Mouse (Mus musculus): ENCODE measurements around the gene Ern1. TPM values are rescaled to one million over a fixed set of nuclear protein-coding genes. Genes with fewer than 3 reads are reported as not detected.

Ern1 gene
- polyA plus RNA-seq, 2 experiments, result 6.4 to 12.5 TPM

GRCm38 (mm10) chr11:106386409-106386808 lies 101.2 kb downstream of the Ern1 start:
- 88% methylated on average over 3 of the region's 3 CpGs for WGBS
- ATAC-seq (ENCODE audit: low FRiP score, low read depth), result no peak
- peaks cover 8% of the 10 kb centered on the region; the same call in 1 of the 2 replicates for H3K4me1 ChIP-seq (ENCODE audit: control insufficient read depth, insufficient read depth, low read length)
- H3K9me3 ChIP-seq (ENCODE audit: control insufficient read depth, low read length), result no peaks in the 10 kb centered on the region
- no peak overlapping the region for H3K4me2 ChIP-seq (replicated peaks; ENCODE audit: low read depth, low read length, severe bottlenecking)
- no peaks in the 10 kb centered on the region for H3K36me3 ChIP-seq (ENCODE audit: control insufficient read depth, insufficient read depth, low read length)
- TF ChIP-seq POLR2A (IDR thresholded peaks at IDR 0.05; ENCODE audit: borderline replicate concordance, extremely low read depth, insufficient read depth, insufficient read length), result no peak
- no peaks in the 10 kb centered on the region for H3K27me3 ChIP-seq (ENCODE audit: control insufficient read depth, insufficient read depth, low read length)
- no peak overlapping the region for H3K9ac ChIP-seq (ENCODE audit: low read depth, low read length, severe bottlenecking)
- DNase-seq (ENCODE audit: low spot score), result no peak
- H3K27ac ChIP-seq (replicated peaks; ENCODE audit: low read depth, low read length), result no peak overlapping the region
- H3K4me3 ChIP-seq (replicated peaks; ENCODE audit: low read length), result no peak overlapping the region

- no peak for TF ChIP-seq POLR2A (IDR thresholded peaks at IDR 0.05; ENCODE audit: borderline replicate concordance, extremely low read depth, insufficient read depth, insufficient read length)
- no peaks in the 10 kb centered on the region for H3K27me3 ChIP-seq (ENCODE audit: control insufficient read depth, insufficient read depth, low read length)
- DNase-seq (ENCODE audit: low spot score), result no peak
- no peak overlapping the region for H3K9ac ChIP-seq (ENCODE audit: low read depth, low read length, severe bottlenecking)
- WGBS, result 84% methylated on average over 6 of the region's 6 CpGs
- H3K27ac ChIP-seq (replicated peaks; ENCODE audit: low read depth, low read length), result 0 out of 2 replicates have a peak overlapping the region, but pooled peaks have one; percentile 13
- no peaks in the 10 kb centered on the region for H3K9me3 ChIP-seq (ENCODE audit: control insufficient read depth, low read length)
- H3K4me3 ChIP-seq (replicated peaks; ENCODE audit: low read length), result no peak overlapping the region
- no peak overlapping the region for H3K4me2 ChIP-seq (replicated peaks; ENCODE audit: low read depth, low read length, severe bottlenecking)
- ATAC-seq (ENCODE audit: low FRiP score, low read depth), result no peak
- no peaks in the 10 kb centered on the region for H3K4me1 ChIP-seq (ENCODE audit: control insufficient read depth, insufficient read depth, low read length)
- no peaks in the 10 kb centered on the region for H3K36me3 ChIP-seq (ENCODE audit: control insufficient read depth, insufficient read depth, low read length)
Observed at GRCm38 (mm10) chr11:106383051-106383790, 104.4 kb downstream of the Ern1 start.

- H3K36me3 ChIP-seq (ENCODE audit: control insufficient read depth, insufficient read depth, low read length), result no peaks in the 10 kb centered on the region
- no peak overlapping the region for H3K4me2 ChIP-seq (replicated peaks; ENCODE audit: low read depth, low read length, severe bottlenecking)
- H3K27ac ChIP-seq (replicated peaks; ENCODE audit: low read depth, low read length), result 0 out of 2 replicates have a peak overlapping the region, but pooled peaks have one; percentile 13
- DNase-seq (ENCODE audit: low spot score) (no peak), ATAC-seq (ENCODE audit: low FRiP score, low read depth) (no peak)
- H3K9me3 ChIP-seq (ENCODE audit: control insufficient read depth, low read length), result no peaks in the 10 kb centered on the region
- H3K27me3 ChIP-seq (ENCODE audit: control insufficient read depth, insufficient read depth, low read length), result no peaks in the 10 kb centered on the region
- H3K4me1 ChIP-seq (ENCODE audit: control insufficient read depth, insufficient read depth, low read length), result no peaks in the 10 kb centered on the region
- WGBS, result 54% methylated on average over 5 of the region's 5 CpGs
- no peak overlapping the region for H3K4me3 ChIP-seq (replicated peaks; ENCODE audit: low read length)
- no peak overlapping the region for H3K9ac ChIP-seq (ENCODE audit: low read depth, low read length, severe bottlenecking)
- no peak for TF ChIP-seq POLR2A (IDR thresholded peaks at IDR 0.05; ENCODE audit: borderline replicate concordance, extremely low read depth, insufficient read depth, insufficient read length)
Observed at GRCm38 (mm10) chr11:106382424-106382823, 105.2 kb downstream of the Ern1 start.

GRCm38 (mm10) chr11:106381883-106382282 lies 105.8 kb downstream of the Ern1 start:
- Histone ChIP-seq H3K4me2 (replicated peaks; ENCODE audit: low read depth, low read length, severe bottlenecking) (no peak overlapping the region), H3K4me3 (replicated peaks; ENCODE audit: low read length) (0 out of 2 replicates have a peak overlapping the region, but pooled peaks have one; percentile 1), H3K9ac (ENCODE audit: low read depth, low read length, severe bottlenecking) (no peak overlapping the region), H3K36me3 (ENCODE audit: control insufficient read depth, insufficient read depth, low read length) (no peaks in the 10 kb centered on the region), H3K27ac (replicated peaks; ENCODE audit: low read depth, low read length) (no peak overlapping the region), H3K9me3 (ENCODE audit: control insufficient read depth, low read length) (no peaks in the 10 kb centered on the region), H3K27me3 (ENCODE audit: control insufficient read depth, insufficient read depth, low read length) (no peaks in the 10 kb centered on the region), H3K4me1 (ENCODE audit: control insufficient read depth, insufficient read depth, low read length) (no peaks in the 10 kb centered on the region)
- TF ChIP-seq POLR2A (IDR thresholded peaks at IDR 0.05; ENCODE audit: borderline replicate concordance, extremely low read depth, insufficient read depth, insufficient read length), result no peak
- DNase-seq (ENCODE audit: low spot score) (no peak), ATAC-seq (ENCODE audit: low FRiP score, low read depth) (no peak)
- WGBS, result 86% methylated on average over 7 of the region's 7 CpGs

- H3K27ac ChIP-seq (replicated peaks; ENCODE audit: low read depth, low read length), result no peak overlapping the region
- ATAC-seq (ENCODE audit: low FRiP score, low read depth), result no peak
- DNase-seq (ENCODE audit: low spot score), result no peak
- H3K4me2 ChIP-seq (replicated peaks; ENCODE audit: low read depth, low read length, severe bottlenecking), result no peak overlapping the region
- H3K9me3 ChIP-seq (ENCODE audit: control insufficient read depth, low read length), result no peaks in the 10 kb centered on the region
- H3K4me3 ChIP-seq (replicated peaks; ENCODE audit: low read length), result no peak overlapping the region
- no peaks in the 10 kb centered on the region for H3K4me1 ChIP-seq (ENCODE audit: control insufficient read depth, insufficient read depth, low read length)
- no peak for TF ChIP-seq POLR2A (IDR thresholded peaks at IDR 0.05; ENCODE audit: borderline replicate concordance, extremely low read depth, insufficient read depth, insufficient read length)
- no peaks in the 10 kb centered on the region for H3K27me3 ChIP-seq (ENCODE audit: control insufficient read depth, insufficient read depth, low read length)
- 81% methylated on average over 11 of the region's 11 CpGs for WGBS
- no peaks in the 10 kb centered on the region for H3K36me3 ChIP-seq (ENCODE audit: control insufficient read depth, insufficient read depth, low read length)
- H3K9ac ChIP-seq (ENCODE audit: low read depth, low read length, severe bottlenecking), result 0 out of 2 replicates have a peak overlapping the region, but pooled peaks have one; percentile 25
Observed at GRCm38 (mm10) chr11:106381011-106381410, 106.6 kb downstream of the Ern1 start.
